Mouse (Mus musculus): ENCODE measurements around the gene Elp4. TPM values are rescaled to one million over a fixed set of nuclear protein-coding genes. Genes with fewer than 3 reads are reported as not detected.

Gene Elp4
- polyA plus RNA-seq (2012) = 4.0 and 4.7 TPM in 2 replicates

GRCm38 (mm10) chr2:105903896-105904756, at the start of gene Elp4, which contains the start of gene Immp1l:
Gene Elp4, minus strand, starts transcription at chr2:105904564.
Gene Immp1l, plus strand, starts transcription at chr2:105904638.

GRCm38 (mm10) chr2:105668271-105669270, 235.8 kb downstream of the Elp4 start, which contains the start of gene Pax6:
Gene Pax6, plus strand, starts transcription at chr2:105668900.

Other genes starting within 250 kb of the Elp4 start
- gene Pax6, start 235.7 kb downstream of the Elp4 start, polyA plus RNA-seq (2012) = 0.03 and 0.15 TPM in 2 replicates
- gene Immp1l, start 74 bp upstream of the Elp4 start, polyA plus RNA-seq (2012) = 2.1 and 3.1 TPM in 2 replicates
- 12.8 and 19.7 TPM in 2 replicates for gene Dnajc24, start 99.0 kb upstream of the Elp4 start, polyA plus RNA-seq (2012)

Data from megakaryocyte-erythroid progenitor cell, adult 5 weeks (primary cell).